Mouse (Mus musculus): ENCODE results near the gene Golph3l.
"Not testable (repeated sequence)": the region's sequence is repeated elsewhere in the genome, so short reads cannot be mapped to it uniquely, and the experiment has no call there.

Golph3l gene

GRCm38 (mm10) chr3:95588604-95589086 lies at the start of gene Golph3l:
TSS of gene Golph3l (plus strand) at chr3:95588934.
- peak; percentile 76 to 94 for DNase-seq (ENCODE audit: low spot score in 2 of 2)

- DNase-seq (ENCODE audit: low spot score in 2 of 2) = no peak
Observed at GRCm38 (mm10) chr3:95538936-95539335, 49.8 kb upstream of the Golph3l start.

GRCm38 (mm10) chr3:95539837-95540236 lies 48.9 kb upstream of the Golph3l start:
- DNase-seq (ENCODE audit: low spot score in 2 of 2) = no peak

- not testable (repeated sequence) for DNase-seq (ENCODE audit: low spot score in 2 of 2)
Observed at GRCm38 (mm10) chr3:95541186-95541585, 47.5 kb upstream of the Golph3l start.

GRCm38 (mm10) chr3:95542171-95542570 lies 46.6 kb upstream of the Golph3l start:
- no peak for DNase-seq (ENCODE audit: low spot score in 2 of 2)

GRCm38 (mm10) chr3:95542981-95543380 lies 45.8 kb upstream of the Golph3l start:
- DNase-seq (ENCODE audit: low spot score in 2 of 2) = no peak

- no peak for DNase-seq (ENCODE audit: low spot score in 2 of 2)
Observed at GRCm38 (mm10) chr3:95550176-95550575, 38.6 kb upstream of the Golph3l start.

GRCm38 (mm10) chr3:95553986-95554385 lies 34.7 kb upstream of the Golph3l start:
- no peak for DNase-seq (ENCODE audit: low spot score in 2 of 2)

- DNase-seq (ENCODE audit: low spot score in 2 of 2) = no peak
Observed at GRCm38 (mm10) chr3:95559437-95559836, 29.3 kb upstream of the Golph3l start, which contains the start of gene Hormad1. TSS of gene Hormad1 (plus strand) at chr3:95559677.

GRCm38 (mm10) chr3:95560738-95561137 lies 28.0 kb upstream of the Golph3l start:
- DNase-seq (ENCODE audit: low spot score in 2 of 2) = no peak

GRCm38 (mm10) chr3:95561826-95562225 lies 26.9 kb upstream of the Golph3l start:
- DNase-seq (ENCODE audit: low spot score in 2 of 2) = no peak

- no peak for DNase-seq (ENCODE audit: low spot score in 2 of 2)
Observed at GRCm38 (mm10) chr3:95569585-95569984, 19.1 kb upstream of the Golph3l start.

- DNase-seq (ENCODE audit: low spot score in 2 of 2) = no peak
Observed at GRCm38 (mm10) chr3:95587754-95588603, 755 bp upstream of the Golph3l start.

- no peak for DNase-seq (ENCODE audit: low spot score in 2 of 2)
Observed at GRCm38 (mm10) chr3:95598734-95599133, 10.0 kb downstream of the Golph3l start.

- DNase-seq (ENCODE audit: low spot score in 2 of 2) = no peak
Observed at GRCm38 (mm10) chr3:95601287-95601686, 12.6 kb downstream of the Golph3l start.

GRCm38 (mm10) chr3:95606096-95606495 lies 17.4 kb downstream of the Golph3l start:
- DNase-seq (ENCODE audit: low spot score in 2 of 2) = no peak

GRCm38 (mm10) chr3:95609195-95609594 lies 20.5 kb downstream of the Golph3l start:
- no peak for DNase-seq (ENCODE audit: low spot score in 2 of 2)

GRCm38 (mm10) chr3:95613996-95614395 lies 25.3 kb downstream of the Golph3l start:
- DNase-seq (ENCODE audit: low spot score in 2 of 2) = no peak

- DNase-seq (ENCODE audit: low spot score in 2 of 2) = no peak
Observed at GRCm38 (mm10) chr3:95618511-95618910, 29.8 kb downstream of the Golph3l start.

GRCm38 (mm10) chr3:95621241-95621640 lies 32.5 kb downstream of the Golph3l start:
- DNase-seq (ENCODE audit: low spot score in 2 of 2) = no peak

GRCm38 (mm10) chr3:95622421-95622820 lies 33.7 kb downstream of the Golph3l start:
- DNase-seq (ENCODE audit: low spot score in 2 of 2) = not testable (repeated sequence)

- DNase-seq (ENCODE audit: low spot score in 2 of 2) = no peak
Observed at GRCm38 (mm10) chr3:95623551-95623950, 34.8 kb downstream of the Golph3l start.

- DNase-seq (ENCODE audit: low spot score in 2 of 2) = not testable (repeated sequence)
Observed at GRCm38 (mm10) chr3:95623991-95624515, 35.3 kb downstream of the Golph3l start.

All from urinary bladder, adult 18-20 months (tissue).